Mouse (Mus musculus) WW6 (cell line): ENCODE results near the gene Ttll9.
A peak's percentile ranks its signal among the peaks of the same experiment; 100 is the strongest.

Experiments used
- DNase-seq: peaks from one replicate; pipeline ENCODE4 v3.0.0-alpha.2; 2013; ENCODE audit warnings: low read depth, low spot score

Gene Ttll9

GRCm38 (mm10) chr2:153013724-153014515, 51.6 kb downstream of the Ttll9 start:
- DNase-seq = no peak

GRCm38 (mm10) chr2:153014758-153015593, 52.7 kb downstream of the Ttll9 start, which contains the start of gene Pdrg1:
TSS of gene Pdrg1 (minus strand) at chr2:153015427.
- peak; percentile 81 for DNase-seq

- no peak for DNase-seq
These were observed 53.5 kb downstream of the Ttll9 start for GRCm38 (mm10) chr2:153015804-153016203.

DNA sequence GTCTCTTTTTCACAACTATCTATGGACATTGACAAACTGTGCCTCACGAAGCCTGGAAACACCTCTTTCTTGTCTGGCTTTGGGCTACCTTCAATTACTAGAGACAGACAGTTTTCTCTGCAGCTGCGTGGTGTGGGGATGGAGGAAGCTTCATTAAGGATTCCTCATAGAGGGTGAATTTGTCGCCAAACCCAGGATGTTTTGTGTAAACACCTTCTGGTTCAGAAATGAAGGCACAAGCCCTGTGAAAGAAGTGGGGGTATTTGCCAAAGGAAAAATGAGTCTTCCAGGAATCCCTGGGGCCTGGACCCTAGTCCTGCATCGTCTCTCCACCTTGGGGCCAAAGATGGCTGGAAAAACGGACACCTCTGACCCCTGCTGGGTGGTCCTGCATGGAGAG, 54.5 kb downstream of the Ttll9 start:
- DNase-seq = no peak

DNA sequence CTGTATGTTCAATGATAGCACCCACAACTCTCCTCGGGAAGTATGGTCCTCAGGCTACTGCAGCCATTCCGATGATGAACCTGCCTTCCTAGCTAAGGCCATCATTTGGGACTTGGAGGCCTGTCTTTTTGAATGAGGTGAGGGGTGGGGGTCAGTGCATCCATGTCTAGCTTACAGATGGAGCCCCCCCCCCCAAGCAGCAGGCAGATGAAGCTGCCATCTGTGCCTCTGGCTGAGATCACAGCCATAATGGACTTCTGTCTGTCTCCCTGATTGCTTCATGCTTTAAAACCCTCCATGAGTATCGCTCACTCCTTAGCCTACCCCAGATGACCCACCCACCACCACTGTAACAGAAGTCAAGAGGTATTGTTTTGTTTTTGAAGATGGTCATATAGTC, 57.1 kb downstream of the Ttll9 start:
- DNase-seq = no peak

DNA sequence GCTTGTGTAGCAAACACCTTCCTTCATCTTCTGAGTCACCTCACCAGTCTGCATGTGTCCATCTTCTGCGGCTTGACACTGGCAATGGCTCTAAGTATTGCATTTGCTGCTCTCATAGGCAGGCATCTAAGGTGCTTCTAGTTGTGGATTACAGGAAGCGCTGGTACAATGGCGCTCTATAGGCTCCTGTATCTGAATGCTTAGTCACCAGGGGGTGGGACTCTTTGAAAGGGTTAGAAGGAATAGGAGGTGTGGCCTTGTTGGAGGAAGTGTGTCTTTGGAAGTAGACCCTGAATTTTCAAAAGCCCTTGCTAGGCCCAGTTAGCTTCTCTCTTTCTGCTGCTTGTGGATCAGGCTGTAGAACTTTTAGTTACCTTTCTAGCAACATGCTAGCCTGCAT, 58.9 kb downstream of the Ttll9 start:
- no peak for DNase-seq

DNA sequence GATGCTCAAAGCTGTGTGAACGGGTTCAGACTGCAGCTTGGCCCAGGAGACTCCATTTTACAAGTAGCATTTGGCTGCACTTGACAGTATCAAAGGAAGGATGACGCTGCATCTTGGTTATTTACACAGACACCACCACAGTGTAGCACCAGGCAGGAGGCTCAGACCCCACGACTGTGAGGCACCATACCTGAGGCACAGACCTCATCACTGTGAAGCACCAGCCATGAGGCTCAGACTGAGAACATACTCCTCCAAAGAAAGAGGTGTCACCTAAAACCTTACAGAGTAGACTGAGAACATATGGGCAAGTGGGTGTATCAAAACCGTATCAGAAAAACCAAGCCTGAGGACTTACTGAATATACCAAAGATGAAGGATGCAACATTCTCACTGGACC, 60.6 kb downstream of the Ttll9 start:
- no peak for DNase-seq

- no peak for DNase-seq
These were observed 63.8 kb downstream of the Ttll9 start for GRCm38 (mm10) chr2:153026052-153026451.

GRCm38 (mm10) chr2:153027501-153027900, 65.2 kb downstream of the Ttll9 start:
- no peak for DNase-seq

DNA sequence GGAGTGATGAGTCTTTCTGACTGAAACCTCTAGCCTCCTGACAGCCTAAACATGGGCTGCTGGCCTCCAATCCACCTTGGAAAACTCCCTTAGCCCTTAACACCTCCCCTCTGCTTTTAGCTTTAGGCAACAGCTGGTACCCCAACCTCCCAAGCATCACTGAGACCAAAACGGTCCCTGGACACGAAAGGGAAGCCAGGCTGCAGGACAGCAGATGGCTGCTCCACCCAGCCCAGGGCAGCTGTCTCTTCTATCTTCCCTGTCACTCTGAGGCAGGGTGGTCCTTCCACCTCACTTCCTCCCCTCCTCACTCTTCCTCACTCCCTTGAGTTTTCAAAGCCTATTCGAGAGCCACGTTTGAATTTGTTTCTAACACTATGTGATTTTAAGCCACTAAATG, 68.1 kb downstream of the Ttll9 start:
- no peak for DNase-seq

- no peak for DNase-seq
These were observed 69.1 kb downstream of the Ttll9 start, which contains the start of gene Xkr7 for GRCm38 (mm10) chr2:153031126-153032082. TSS of gene Xkr7 (plus strand) at chr2:153031852.

DNA sequence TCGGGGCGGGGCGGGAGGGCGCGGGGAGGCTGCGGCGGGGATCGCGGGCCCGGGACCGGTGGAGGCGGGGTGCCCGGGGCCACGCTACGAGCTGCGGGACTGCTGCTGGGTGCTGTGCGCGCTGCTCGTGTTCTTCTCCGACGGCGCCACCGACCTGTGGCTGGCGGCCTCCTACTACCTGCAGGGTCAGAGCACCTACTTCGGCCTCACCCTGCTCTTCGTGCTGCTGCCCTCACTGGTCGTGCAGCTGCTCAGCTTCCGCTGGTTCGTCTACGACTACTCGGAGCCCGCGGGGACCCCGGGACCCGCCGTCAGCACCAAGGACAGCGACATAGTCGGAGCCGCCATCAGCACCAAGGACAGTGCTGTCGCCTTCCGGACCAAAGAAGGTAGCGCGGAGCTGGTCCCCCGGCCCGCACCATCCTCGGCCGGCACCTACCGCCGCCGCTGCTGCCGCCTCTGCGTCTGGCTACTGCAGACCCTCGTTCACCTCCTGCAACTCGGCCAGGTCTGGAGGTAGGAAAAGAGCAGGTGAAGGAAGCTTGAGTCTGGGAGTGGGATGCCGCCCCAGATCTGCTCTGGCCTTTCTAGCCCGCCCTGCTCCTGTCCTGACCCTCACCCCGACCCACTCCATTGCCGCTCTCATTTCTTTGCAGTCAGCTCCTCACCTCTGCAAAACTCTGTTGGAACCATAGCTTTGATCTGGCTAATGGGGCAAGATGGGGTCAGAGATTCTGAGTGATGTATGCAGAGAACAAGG, 70.0 kb downstream of the Ttll9 start:
- peak; percentile 67 for DNase-seq

DNA sequence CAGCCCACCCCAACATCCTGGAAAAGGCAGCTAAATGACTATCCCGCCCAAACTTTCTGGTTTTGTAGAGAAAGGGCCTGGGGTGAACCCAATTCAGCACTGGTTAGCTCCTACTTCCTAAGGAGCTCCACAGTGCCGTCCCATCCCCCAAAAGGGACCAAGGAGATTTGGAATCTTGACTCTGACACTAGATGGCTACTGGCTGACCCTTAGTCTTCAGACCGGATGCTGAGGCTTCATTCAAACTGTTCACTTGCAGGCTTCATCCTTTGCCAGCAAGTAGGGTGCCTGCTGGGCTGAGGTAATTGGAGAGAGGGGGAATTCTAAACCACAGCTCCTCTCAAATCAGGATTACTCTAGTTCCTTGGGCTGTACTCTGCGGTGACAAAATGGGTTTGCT, 70.7 kb downstream of the Ttll9 start:
- DNase-seq = no peak

DNA sequence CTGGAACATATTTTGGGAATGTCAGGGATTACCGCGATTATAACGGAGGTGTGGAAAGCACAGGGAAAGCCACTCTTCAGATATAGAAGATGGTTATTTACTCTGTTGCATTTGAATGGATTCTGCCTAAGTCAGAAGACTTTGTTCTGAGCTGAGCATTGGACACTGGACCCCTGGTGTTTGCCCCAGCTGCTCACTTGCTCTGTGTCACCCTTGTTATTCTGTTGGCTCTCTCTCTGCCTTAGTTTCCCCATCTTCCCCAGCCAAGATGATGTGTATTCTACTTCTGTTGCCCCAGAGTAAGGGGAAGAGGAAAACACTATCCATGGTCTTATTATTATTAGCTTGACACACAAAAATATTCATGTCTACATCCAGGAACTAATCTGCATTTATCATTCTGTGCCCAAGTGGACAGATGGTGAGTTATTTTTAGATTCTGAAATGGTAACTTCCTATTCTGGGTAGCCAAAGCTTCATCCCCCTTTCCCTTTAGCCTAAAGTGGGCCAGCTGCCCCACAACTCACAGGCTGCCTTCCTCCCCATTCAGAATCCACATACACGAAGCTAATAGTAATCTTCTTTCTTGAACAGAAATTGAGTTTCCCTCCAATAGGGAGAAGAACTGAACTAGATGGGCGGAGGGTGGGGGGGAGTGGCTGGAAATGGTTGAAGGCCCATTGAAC, 71.4 kb downstream of the Ttll9 start:
- DNase-seq = no peak

- DNase-seq = no peak
These were observed 74.4 kb downstream of the Ttll9 start for GRCm38 (mm10) chr2:153036690-153037089.

DNA sequence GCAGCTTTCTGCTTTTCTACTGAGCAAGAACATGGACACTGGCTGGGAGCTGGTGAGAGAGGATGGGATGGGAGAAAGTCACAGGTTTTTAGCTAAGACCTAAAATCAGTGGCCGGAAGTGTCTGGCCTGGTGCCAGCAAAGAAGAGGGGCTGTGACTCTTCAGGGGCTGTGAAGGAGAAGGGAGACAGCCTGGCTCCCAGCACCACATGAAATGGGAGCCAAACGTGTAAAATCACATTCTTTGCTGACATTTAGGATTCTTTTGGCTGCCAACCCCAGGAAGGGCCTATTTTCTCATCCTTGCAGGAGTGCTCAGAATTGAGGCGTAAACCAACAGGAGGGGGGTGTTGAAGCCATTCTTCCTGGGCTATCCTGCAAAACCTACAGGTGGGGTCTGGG, 81.6 kb downstream of the Ttll9 start:
- DNase-seq = no peak

GRCm38 (mm10) chr2:153045884-153046299, 83.6 kb downstream of the Ttll9 start:
- no peak for DNase-seq

- no peak for DNase-seq
These were observed 85.7 kb downstream of the Ttll9 start for GRCm38 (mm10) chr2:153047828-153048465.

GRCm38 (mm10) chr2:153049288-153049996, 87.2 kb downstream of the Ttll9 start:
- DNase-seq = no peak
